Mouse (Mus musculus) G1E (cell line): ENCODE data around the gene Frrs1l.

ENCODE experiments used
- CTCF ChIP-seq: IDR thresholded peaks from 2 replicates; pipeline ENCODE4 v1.5.1; 2012; ENCODE audit warnings: low read depth, low read length, inconsistent platforms, mixed read lengths
- GATA1 ChIP-seq: IDR thresholded peaks from 2 replicates; pipeline ENCODE4 v1.6.1; 2012; ENCODE audit warnings: borderline replicate concordance, low read length, inconsistent platforms, mixed read lengths

DNA sequence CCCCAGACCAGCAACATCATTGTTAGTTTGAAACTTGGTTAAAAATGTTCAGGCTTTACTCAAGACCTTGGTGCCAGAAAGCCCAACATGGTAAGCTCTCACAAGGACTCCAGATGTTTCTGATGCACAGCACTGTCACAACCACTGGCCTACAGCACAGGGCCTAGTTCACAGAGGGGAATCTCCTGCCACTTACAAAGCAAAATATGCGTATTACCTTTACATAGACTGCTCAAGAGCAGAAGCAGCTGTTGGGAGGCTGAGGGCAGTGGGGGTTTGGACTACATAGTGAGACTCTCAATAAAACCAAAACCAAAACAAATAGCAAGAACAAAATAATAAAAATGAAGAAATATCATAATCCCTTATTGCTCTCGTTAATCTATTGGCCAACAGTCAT, 11.2 kb upstream of the Frrs1l start:
- no peak for TF ChIP-seq CTCF
- no peak for TF ChIP-seq GATA1
